Mouse (Mus musculus) stomach, embryonic 16.5 days (tissue): ENCODE data around the gene Hbs1l. TPM values are rescaled to one million over a fixed set of nuclear protein-coding genes. Genes with fewer than 3 reads are reported as not detected.

Experiments
- polyA plus RNA-seq: library from polyadenylated mRNA; unstranded; fragments of >200 nt; fragmentation: Nextera tagmentation; extraction: Ambion mirVana; gene quantifications from 2 replicates; pipeline ENCODE4 v1.2.1, GENCODE M21; 2015

Hbs1l gene
- polyA plus RNA-seq, 1 experiment from 2014 or later, result 92.5 TPM

Other genes starting within 250 kb of the Hbs1l start
- 3.7 and 4.2 TPM in 2 replicates for gene Myb, start 135.0 kb upstream of the Hbs1l start, polyA plus RNA-seq
- 2.0 and 2.1 TPM in 2 replicates for gene Aldh8a1, start 81.3 kb downstream of the Hbs1l start, polyA plus RNA-seq